Mouse (Mus musculus) left cerebral cortex, adult 11 months (tissue): ENCODE data around the gene Nop53.
"Not testable (repeated sequence)": the region's sequence is repeated elsewhere in the genome, so short reads cannot be mapped to it uniquely, and the experiment has no call there.

Source experiments
- DNase-seq: peaks from one replicate; pipeline ENCODE4 v3.0.0; 2022; ENCODE audit warnings: low spot score

Nop53 gene

GRCm38 (mm10) chr7:15919947-15920346, 25.9 kb downstream of the Nop53 start:
- DNase-seq: no peak

GRCm38 (mm10) chr7:15918371-15918770, 27.5 kb downstream of the Nop53 start:
- no peak for DNase-seq

- no peak for DNase-seq
Observed at GRCm38 (mm10) chr7:15916996-15917395, 28.9 kb downstream of the Nop53 start.

- DNase-seq: no peak
Observed at GRCm38 (mm10) chr7:15916134-15916723, 29.6 kb downstream of the Nop53 start.

GRCm38 (mm10) chr7:15915695-15916094, 30.2 kb downstream of the Nop53 start:
- not testable (repeated sequence) for DNase-seq

GRCm38 (mm10) chr7:15914751-15915150, 31.1 kb downstream of the Nop53 start:
- no peak for DNase-seq

- no peak for DNase-seq
Observed at GRCm38 (mm10) chr7:15914252-15914651, 31.6 kb downstream of the Nop53 start.

GRCm38 (mm10) chr7:15912183-15912582, 33.7 kb downstream of the Nop53 start:
- no peak for DNase-seq

GRCm38 (mm10) chr7:15910521-15910920, 35.4 kb downstream of the Nop53 start:
- DNase-seq: no peak

- no peak for DNase-seq
Observed at GRCm38 (mm10) chr7:15907971-15908590, 37.8 kb downstream of the Nop53 start.

- no peak for DNase-seq
Observed at GRCm38 (mm10) chr7:15906602-15907001, 39.3 kb downstream of the Nop53 start.

- DNase-seq: no peak
Observed at GRCm38 (mm10) chr7:15905861-15906260, 40.0 kb downstream of the Nop53 start.

GRCm38 (mm10) chr7:15901366-15902048, 44.4 kb downstream of the Nop53 start:
- DNase-seq: no peak

GRCm38 (mm10) chr7:15894251-15894650, 51.6 kb downstream of the Nop53 start:
- no peak for DNase-seq
